Mouse (Mus musculus): ENCODE data around the gene Ccdc60. TPM values are rescaled to one million over a fixed set of nuclear protein-coding genes. Genes with fewer than 3 reads are reported as not detected.

The Ccdc60 gene
- polyA plus RNA-seq, 1 experiment from 2014 or later = 1.6 TPM

- WGBS = 89% methylated on average over 17 of the region's 17 CpGs
- ATAC-seq = no peak
- H3K27ac ChIP-seq (ENCODE audit: low read length) = no peak overlapping the region
- H3K4me2 ChIP-seq (ENCODE audit: low read depth, low read length) = no peak overlapping the region
- no peak overlapping the region for H3K9ac ChIP-seq (ENCODE audit: low read depth, low read length)
- H3K36me3 ChIP-seq (ENCODE audit: control insufficient read depth, insufficient read depth, low read length) = no peaks in the 10 kb centered on the region
- H3K4me1 ChIP-seq (ENCODE audit: control insufficient read depth, insufficient read depth, low read length) = no peaks in the 10 kb centered on the region; the same call in 1 of the 2 replicates
- no peaks in the 10 kb centered on the region for H3K27me3 ChIP-seq (replicated peaks; ENCODE audit: control insufficient read depth, insufficient read depth, low read length)
- peaks cover 6% of the 10 kb centered on the region; the same call in 1 of the 2 replicates for H3K9me3 ChIP-seq (ENCODE audit: control insufficient read depth, low read length)
- no peak overlapping the region for H3K4me3 ChIP-seq (ENCODE audit: low read length)
Observed at GRCm38 (mm10) chr5:116278436-116278918, 10.3 kb downstream of the Ccdc60 start.

GRCm38 (mm10) chr5:116277951-116278350 is 10.8 kb downstream of the Ccdc60 start:
- no peak overlapping the region for H3K4me3 ChIP-seq (ENCODE audit: low read length)
- no peak overlapping the region for H3K27ac ChIP-seq (ENCODE audit: low read length)
- no peaks in the 10 kb centered on the region; the same call in 1 of the 2 replicates for H3K4me1 ChIP-seq (ENCODE audit: control insufficient read depth, insufficient read depth, low read length)
- H3K9me3 ChIP-seq (ENCODE audit: control insufficient read depth, low read length) = peaks cover 6% of the 10 kb centered on the region; the same call in 1 of the 2 replicates
- H3K27me3 ChIP-seq (replicated peaks; ENCODE audit: control insufficient read depth, insufficient read depth, low read length) = no peaks in the 10 kb centered on the region
- 90% methylated on average over 4 of the region's 4 CpGs for WGBS
- H3K36me3 ChIP-seq (ENCODE audit: control insufficient read depth, insufficient read depth, low read length) = no peaks in the 10 kb centered on the region
- no peak for ATAC-seq
- H3K9ac ChIP-seq (ENCODE audit: low read depth, low read length) = no peak overlapping the region
- no peak overlapping the region for H3K4me2 ChIP-seq (ENCODE audit: low read depth, low read length)

DNA sequence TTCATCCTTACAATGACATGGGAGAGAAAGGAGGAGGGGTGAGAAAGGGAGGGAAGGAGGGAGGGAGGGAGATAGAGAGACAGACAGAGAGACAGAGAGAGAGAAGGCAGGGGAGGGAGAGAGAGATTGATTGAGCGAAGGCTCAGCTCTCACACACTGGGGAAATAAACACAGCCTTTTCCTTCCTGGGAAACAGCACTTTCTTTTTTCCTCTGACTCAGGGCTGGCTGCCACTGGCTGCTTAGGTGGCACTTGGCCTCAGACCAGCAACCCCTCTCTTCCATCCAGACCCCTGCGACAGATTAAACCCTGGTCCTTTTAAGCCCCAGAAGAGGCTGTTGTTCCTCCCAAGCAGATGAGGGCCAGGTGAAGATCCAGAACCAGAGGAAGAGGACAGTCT is 14.0 kb downstream of the Ccdc60 start:
- Histone ChIP-seq H3K9me3 (ENCODE audit: control insufficient read depth, low read length) (peaks cover 6% of the 10 kb centered on the region; the same call in 1 of the 2 replicates), H3K9ac (ENCODE audit: low read depth, low read length) (no peak overlapping the region), H3K4me2 (ENCODE audit: low read depth, low read length) (no peak overlapping the region), H3K27ac (ENCODE audit: low read length) (no peak overlapping the region), H3K27me3 (replicated peaks; ENCODE audit: control insufficient read depth, insufficient read depth, low read length) (no peaks in the 10 kb centered on the region), H3K4me1 (ENCODE audit: control insufficient read depth, insufficient read depth, low read length) (peaks cover 3% of the 10 kb centered on the region; the same call in 1 of the 2 replicates), H3K4me3 (ENCODE audit: low read length) (no peak overlapping the region), H3K36me3 (ENCODE audit: control insufficient read depth, insufficient read depth, low read length) (no peaks in the 10 kb centered on the region)
- no peak for ATAC-seq
- 29% methylated on average over 2 of the region's 2 CpGs for WGBS

DNA sequence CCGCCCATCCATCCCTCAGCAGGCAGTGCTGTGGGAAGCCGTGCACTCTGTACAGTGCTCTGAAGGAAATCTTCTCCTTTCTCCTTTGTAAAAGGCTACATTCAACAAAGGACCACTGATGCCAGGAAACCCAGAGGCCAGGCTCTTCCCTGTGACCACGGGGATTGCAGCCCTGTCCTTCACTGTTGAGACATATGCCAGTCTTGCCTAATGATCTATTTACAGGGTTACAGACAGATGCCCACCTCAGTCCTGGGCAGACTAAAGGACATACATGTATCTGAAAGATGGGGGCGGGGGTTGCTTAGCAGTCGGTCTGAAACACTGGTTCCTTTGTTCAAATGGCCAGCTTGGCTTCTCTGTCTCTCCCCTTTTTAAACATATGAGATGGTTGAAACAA is 14.4 kb downstream of the Ccdc60 start:
- Histone ChIP-seq H3K4me1 (ENCODE audit: control insufficient read depth, insufficient read depth, low read length) (peaks cover 3% of the 10 kb centered on the region; the same call in 1 of the 2 replicates), H3K36me3 (ENCODE audit: control insufficient read depth, insufficient read depth, low read length) (no peaks in the 10 kb centered on the region), H3K9ac (ENCODE audit: low read depth, low read length) (no peak overlapping the region), H3K4me2 (ENCODE audit: low read depth, low read length) (no peak overlapping the region), H3K9me3 (ENCODE audit: control insufficient read depth, low read length) (peaks cover 6% of the 10 kb centered on the region; the same call in 1 of the 2 replicates), H3K4me3 (ENCODE audit: low read length) (no peak overlapping the region), H3K27me3 (replicated peaks; ENCODE audit: control insufficient read depth, insufficient read depth, low read length) (no peaks in the 10 kb centered on the region), H3K27ac (ENCODE audit: low read length) (0 out of 2 replicates have a peak overlapping the region, but pooled peaks have one; percentile 1)
- WGBS = 52% methylated on average over 5 of the region's 5 CpGs
- ATAC-seq = no peak

GRCm38 (mm10) chr5:116271511-116272227 is 17.1 kb downstream of the Ccdc60 start:
- no peak for ATAC-seq
- H3K36me3 ChIP-seq (ENCODE audit: control insufficient read depth, insufficient read depth, low read length) = no peaks in the 10 kb centered on the region
- H3K9ac ChIP-seq (ENCODE audit: low read depth, low read length) = peak overlapping the region; percentile 24; the same call in 1 of the 2 replicates
- H3K27ac ChIP-seq (ENCODE audit: low read length) = peak overlapping the region; percentile 8; the same call in 1 of the 2 replicates
- no peaks in the 10 kb centered on the region for H3K9me3 ChIP-seq (ENCODE audit: control insufficient read depth, low read length)
- H3K4me3 ChIP-seq (ENCODE audit: low read length) = peak overlapping the region; percentile 6; the same call in 1 of the 2 replicates
- 45% methylated on average over 17 of the region's 17 CpGs for WGBS
- peak overlapping the region; percentile 10 for H3K4me2 ChIP-seq (ENCODE audit: low read depth, low read length)
- H3K4me1 ChIP-seq (ENCODE audit: control insufficient read depth, insufficient read depth, low read length) = peaks cover 3% of the 10 kb centered on the region; the same call in 1 of the 2 replicates
- H3K27me3 ChIP-seq (replicated peaks; ENCODE audit: control insufficient read depth, insufficient read depth, low read length) = no peaks in the 10 kb centered on the region

DNA sequence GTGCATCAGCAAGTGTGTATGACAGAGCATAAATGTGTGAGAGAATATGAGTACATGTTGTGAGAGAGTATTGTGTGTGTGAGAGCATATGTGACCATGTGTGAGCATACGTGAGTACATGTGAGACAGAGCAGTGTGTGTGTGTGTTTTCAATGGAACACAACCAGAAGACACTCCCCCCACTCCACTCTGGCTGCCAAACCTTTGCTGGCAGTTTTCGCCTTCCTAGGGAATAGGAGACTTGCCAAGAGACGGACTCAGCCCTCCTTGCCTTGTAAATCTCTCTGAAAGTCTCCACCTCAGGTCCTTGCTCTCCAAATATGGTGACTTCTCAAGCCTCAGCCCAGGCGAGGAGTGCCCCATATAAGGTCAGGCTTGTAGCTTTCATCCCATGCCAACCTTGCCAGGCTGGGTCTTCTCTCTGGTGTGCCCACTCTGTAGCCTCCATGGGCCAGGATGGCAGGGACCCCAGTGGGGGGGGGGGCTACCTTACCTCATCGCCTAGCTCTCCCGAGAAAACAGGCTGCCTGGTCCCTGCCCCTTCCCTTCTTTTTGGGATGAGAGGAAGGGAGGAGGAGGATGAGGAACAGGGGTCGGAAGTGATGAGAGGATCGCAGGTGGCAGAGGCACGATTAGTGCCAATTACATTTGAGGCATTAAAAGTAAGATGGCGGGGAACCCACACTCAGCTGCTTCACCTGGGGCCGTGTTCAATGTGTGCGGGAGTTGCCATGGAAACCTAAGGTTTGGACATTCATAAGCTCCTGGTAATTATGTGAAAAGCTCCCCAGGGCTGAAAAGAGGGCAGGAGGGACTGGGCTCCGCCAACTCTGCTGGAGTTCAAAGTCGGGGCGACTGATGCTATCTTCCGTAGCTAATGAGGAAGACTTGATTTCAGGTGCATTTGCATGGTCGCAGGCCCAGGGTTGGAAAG is 19.3 kb downstream of the Ccdc60 start:
- H3K27ac ChIP-seq (ENCODE audit: low read length) = peak overlapping the region; percentile 5; the same call in 1 of the 2 replicates
- H3K27me3 ChIP-seq (replicated peaks; ENCODE audit: control insufficient read depth, insufficient read depth, low read length) = no peaks in the 10 kb centered on the region
- ATAC-seq = peak; percentile 59
- no peak overlapping the region for H3K4me3 ChIP-seq (ENCODE audit: low read length)
- WGBS = 75% methylated on average over 17 of the region's 17 CpGs
- H3K4me2 ChIP-seq (ENCODE audit: low read depth, low read length) = no peak overlapping the region
- peaks cover 3% of the 10 kb centered on the region; the same call in 1 of the 2 replicates for H3K4me1 ChIP-seq (ENCODE audit: control insufficient read depth, insufficient read depth, low read length)
- H3K9me3 ChIP-seq (ENCODE audit: control insufficient read depth, low read length) = no peaks in the 10 kb centered on the region
- H3K36me3 ChIP-seq (ENCODE audit: control insufficient read depth, insufficient read depth, low read length) = no peaks in the 10 kb centered on the region
- H3K9ac ChIP-seq (ENCODE audit: low read depth, low read length) = no peak overlapping the region

DNA sequence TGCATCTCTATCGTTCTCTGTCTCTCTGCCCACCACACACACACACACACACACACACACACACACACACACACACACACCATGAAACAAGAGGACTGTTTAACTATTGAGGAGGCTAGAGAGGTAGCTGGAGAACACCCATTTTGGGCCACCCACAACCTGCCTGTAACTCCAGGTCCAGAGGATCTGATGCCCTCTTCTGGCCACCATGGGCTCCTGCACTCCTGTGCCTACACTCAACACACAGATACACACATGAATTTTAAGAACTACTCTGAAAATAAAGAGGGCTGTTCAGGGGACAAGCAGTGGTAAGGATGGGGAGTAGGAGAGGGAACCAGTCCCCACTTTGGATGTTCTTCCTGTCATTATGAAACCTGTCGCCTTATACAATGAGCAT is 26.1 kb downstream of the Ccdc60 start:
- no peaks in the 10 kb centered on the region for H3K4me1 ChIP-seq (ENCODE audit: control insufficient read depth, insufficient read depth, low read length)
- H3K36me3 ChIP-seq (ENCODE audit: control insufficient read depth, insufficient read depth, low read length) = no peaks in the 10 kb centered on the region
- no peak overlapping the region for H3K9ac ChIP-seq (ENCODE audit: low read depth, low read length)
- H3K9me3 ChIP-seq (ENCODE audit: control insufficient read depth, low read length) = no peaks in the 10 kb centered on the region
- ATAC-seq = no peak
- 92% methylated on average over 2 of the region's 2 CpGs for WGBS
- H3K4me3 ChIP-seq (ENCODE audit: low read length) = no peak overlapping the region
- no peak overlapping the region for H3K27ac ChIP-seq (ENCODE audit: low read length)
- H3K4me2 ChIP-seq (ENCODE audit: low read depth, low read length) = no peak overlapping the region
- H3K27me3 ChIP-seq (replicated peaks; ENCODE audit: control insufficient read depth, insufficient read depth, low read length) = no peaks in the 10 kb centered on the region

- H3K27me3 ChIP-seq (replicated peaks; ENCODE audit: control insufficient read depth, insufficient read depth, low read length) = no peaks in the 10 kb centered on the region
- H3K36me3 ChIP-seq (ENCODE audit: control insufficient read depth, insufficient read depth, low read length) = no peaks in the 10 kb centered on the region
- H3K4me2 ChIP-seq (ENCODE audit: low read depth, low read length) = no peak overlapping the region
- H3K4me3 ChIP-seq (ENCODE audit: low read length) = no peak overlapping the region
- no peak overlapping the region for H3K9ac ChIP-seq (ENCODE audit: low read depth, low read length)
- H3K27ac ChIP-seq (ENCODE audit: low read length) = no peak overlapping the region
- 87% methylated on average over 5 of the region's 5 CpGs for WGBS
- H3K9me3 ChIP-seq (ENCODE audit: control insufficient read depth, low read length) = no peaks in the 10 kb centered on the region
- ATAC-seq = no peak
- H3K4me1 ChIP-seq (ENCODE audit: control insufficient read depth, insufficient read depth, low read length) = no peaks in the 10 kb centered on the region
Observed at GRCm38 (mm10) chr5:116261944-116262343, 26.8 kb downstream of the Ccdc60 start.

DNA sequence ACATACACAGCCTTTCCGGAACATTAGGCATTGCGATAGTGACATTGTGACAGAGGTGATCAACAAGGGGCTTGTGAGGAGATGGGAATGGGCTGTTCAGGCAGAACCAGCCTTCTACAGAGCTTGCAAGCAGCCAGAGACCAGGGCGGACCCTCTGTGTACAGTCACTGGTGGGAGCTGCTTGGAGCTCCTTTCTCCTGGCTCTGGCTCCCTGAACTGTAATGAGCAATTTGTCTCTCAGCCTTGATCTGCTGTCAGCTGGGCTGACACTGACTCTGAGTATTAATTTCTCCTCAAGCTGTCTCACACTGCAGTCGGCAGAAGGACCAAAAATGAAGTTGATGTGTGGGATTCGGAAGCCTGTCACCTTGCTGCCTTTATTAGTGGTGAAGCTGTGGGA is 28.4 kb downstream of the Ccdc60 start:
- Histone ChIP-seq H3K27ac (ENCODE audit: low read length) (no peak overlapping the region), H3K36me3 (ENCODE audit: control insufficient read depth, insufficient read depth, low read length) (no peaks in the 10 kb centered on the region), H3K27me3 (replicated peaks; ENCODE audit: control insufficient read depth, insufficient read depth, low read length) (no peaks in the 10 kb centered on the region), H3K4me1 (ENCODE audit: control insufficient read depth, insufficient read depth, low read length) (no peaks in the 10 kb centered on the region), H3K4me2 (ENCODE audit: low read depth, low read length) (no peak overlapping the region), H3K9me3 (ENCODE audit: control insufficient read depth, low read length) (no peaks in the 10 kb centered on the region), H3K4me3 (ENCODE audit: low read length) (no peak overlapping the region), H3K9ac (ENCODE audit: low read depth, low read length) (no peak overlapping the region)
- ATAC-seq = no peak
- WGBS = 85% methylated on average over 5 of the region's 5 CpGs

Data from intestine, embryonic 16.5 days (tissue).